Mouse (Mus musculus) heart, adult 2 months (tissue): ENCODE measurements around the gene Svs6. TPM values are rescaled to one million over a fixed set of nuclear protein-coding genes. Genes with fewer than 3 reads are reported as not detected.

Source experiments
- DNase-seq, 2 experiments: peaks; one replicate each; pipeline ENCODE4 v3.0.0; 2021
- H3K27ac ChIP-seq: fragments of 200-600 bp; 2 replicates; pipeline ENCODE4 v1.8.1; 2022
- H3K27me3 ChIP-seq: fragments of 200-500 bp; 2 replicates; pipeline ENCODE4 v1.6.1; 2012; ENCODE audit warnings: mild to moderate bottlenecking, low read length, inconsistent platforms, mixed read lengths; ENCODE audit not compliant: control insufficient read depth, insufficient read depth
- H3K36me3 ChIP-seq: fragments of 200-500 bp; 2 replicates; pipeline ENCODE4 v1.6.1; 2012; ENCODE audit warnings: low read length, inconsistent platforms; ENCODE audit not compliant: control insufficient read depth, insufficient read depth
- H3K4me1 ChIP-seq: fragments of 200-500 bp; 2 replicates; pipeline ENCODE4 v1.6.1; 2011; ENCODE audit warnings: low read length; ENCODE audit not compliant: control insufficient read depth, insufficient read depth
- H3K4me3 ChIP-seq: fragments of 200-600 bp; 2 replicates; pipeline ENCODE4 v1.8.1; 2022
- H3K79me2 ChIP-seq: fragments of 200-500 bp; replicated peaks from 2 replicates; pipeline ENCODE4 v1.6.1; 2012; ENCODE audit warnings: mild to moderate bottlenecking, inconsistent platforms, low read length, moderate library complexity, mixed read lengths; ENCODE audit not compliant: control insufficient read depth, insufficient read depth
- H3K9ac ChIP-seq: fragments of 200-500 bp; 2 replicates; pipeline ENCODE4 v1.6.1; 2012; ENCODE audit warnings: low read depth, mild to moderate bottlenecking, control low read depth, inconsistent platforms, low read length, mixed read lengths
- CTCF ChIP-seq: fragments of 200-600 bp; IDR thresholded peaks from 2 replicates; pipeline ENCODE4 v1.8.1; 2022; ENCODE audit warnings: antibody characterized with exemption, mild to moderate bottlenecking, moderate library complexity
- EP300 ChIP-seq: fragments of 200-500 bp; IDR thresholded peaks from 2 replicates; pipeline ENCODE4 v1.6.1; 2011; ENCODE audit warnings: low read depth, low read length, control low read depth; ENCODE audit not compliant: insufficient read depth
- POLR2A ChIP-seq: fragments of 200-500 bp; IDR thresholded peaks from 2 replicates; pipeline ENCODE4 v1.6.1; 2011; ENCODE audit warnings: mild to moderate bottlenecking, low read depth, low read length, control low read depth; ENCODE audit not compliant: insufficient read depth
- WGBS: fragments of 180-500 bp; shearing (Covaris S2); methylation state at CpG from one replicate; pipeline ENCODE4 v1.1.7; 2018; 5-methylcytosine and 5-hydroxymethylcytosine counted together
- intact Hi-C: fragments of 180-260 bp; cut with DNase I; formaldehyde crosslinking; loops from one replicate; pipeline ENCODE4 v1.15.1; 2025
- microRNA-seq, 2 experiments: library from miRNA; unstranded; fragments of <30 nt; microRNA quantifications; one replicate each; pipeline ENCODE4 v1.2.0; 2021
- polyA plus RNA-seq: library from polyadenylated mRNA; depleted of rRNA; stranded (reverse); fragments of >200 nt; gene quantifications from 2 replicates; pipeline ENCODE4 v1.2.3, GENCODE M21; 2012; rRNA removed
- total RNA-seq, 2 experiments: library from RNA; stranded (reverse); gene quantifications; 2 replicates each; pipeline ENCODE4 v1.2.3; 2021

Svs6 gene
- total and polyA plus RNA-seq, 3 experiments, result not detected

DNA sequence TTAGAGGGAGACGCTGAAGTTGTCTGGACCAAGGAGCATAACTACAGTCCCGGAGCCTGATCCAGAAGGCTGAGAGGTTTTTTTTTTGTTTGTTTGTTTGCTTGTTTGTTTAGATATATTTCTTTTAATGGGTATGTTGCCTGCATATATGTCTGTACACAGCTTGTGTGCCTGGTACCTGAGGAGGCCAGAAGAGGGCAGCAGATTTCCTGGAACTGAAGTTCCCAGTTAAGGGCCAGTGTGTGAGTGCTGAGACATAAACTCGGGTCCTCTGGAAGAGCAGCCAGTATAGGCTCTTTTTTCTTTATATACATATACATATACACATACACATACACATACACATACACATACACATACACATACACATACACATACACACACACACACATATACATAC is 41.8 kb downstream of the Svs6 start:
- DNase-seq, result no peak

DNA sequence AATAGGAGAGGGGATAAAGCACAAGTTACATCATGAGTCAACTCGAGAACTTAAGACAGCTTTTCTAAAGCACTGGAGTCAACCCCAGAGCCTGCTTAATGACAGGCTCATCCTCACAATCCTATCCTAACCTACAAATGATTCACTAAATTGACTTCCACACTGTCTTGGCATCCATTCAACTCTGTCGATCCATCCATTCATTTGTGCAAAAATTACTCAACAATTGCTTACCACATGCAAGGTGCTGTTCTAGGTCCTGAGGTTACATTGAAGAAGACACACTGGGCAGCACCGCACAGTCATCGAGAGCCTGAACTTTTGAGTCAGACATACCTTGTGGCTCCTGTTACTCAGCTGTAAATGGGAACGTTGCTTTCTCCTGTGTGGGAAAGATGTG is 42.5 kb downstream of the Svs6 start:
- intact Hi-C loops, result no loop called here
- 0 out of 2 replicates have a peak, but pooled peaks cover 3% of the 10 kb centered on the region for H3K27me3 ChIP-seq
- no peak overlapping the region for H3K9ac ChIP-seq
- no peaks in the 10 kb centered on the region for H3K36me3 ChIP-seq
- H3K4me3 ChIP-seq, result no peak overlapping the region
- no peak for DNase-seq
- no peak for TF ChIP-seq EP300
- no peak for TF ChIP-seq CTCF
- no peak for TF ChIP-seq POLR2A
- no peak overlapping the region for H3K27ac ChIP-seq
- no peaks in the 10 kb centered on the region for H3K79me2 ChIP-seq
- no peaks in the 10 kb centered on the region for H3K4me1 ChIP-seq
- 75% methylated on average over 5 of the region's 5 CpGs for WGBS

More for the DNA sequence above, 41.8 kb downstream of the Svs6 start:
- WGBS, result 85% methylated on average over 3 of the region's 3 CpGs
- Histone ChIP-seq H3K4me1 (no peaks in the 10 kb centered on the region), H3K79me2 (no peaks in the 10 kb centered on the region), H3K27me3 (0 out of 2 replicates have a peak, but pooled peaks cover 3% of the 10 kb centered on the region), H3K36me3 (no peaks in the 10 kb centered on the region), H3K27ac (no peak overlapping the region), H3K4me3 (no peak overlapping the region), H3K9ac (no peak overlapping the region)
- TF ChIP-seq EP300 (no peak), CTCF (peak; percentile 37)
- intact Hi-C loops, result no loop called here

DNA sequence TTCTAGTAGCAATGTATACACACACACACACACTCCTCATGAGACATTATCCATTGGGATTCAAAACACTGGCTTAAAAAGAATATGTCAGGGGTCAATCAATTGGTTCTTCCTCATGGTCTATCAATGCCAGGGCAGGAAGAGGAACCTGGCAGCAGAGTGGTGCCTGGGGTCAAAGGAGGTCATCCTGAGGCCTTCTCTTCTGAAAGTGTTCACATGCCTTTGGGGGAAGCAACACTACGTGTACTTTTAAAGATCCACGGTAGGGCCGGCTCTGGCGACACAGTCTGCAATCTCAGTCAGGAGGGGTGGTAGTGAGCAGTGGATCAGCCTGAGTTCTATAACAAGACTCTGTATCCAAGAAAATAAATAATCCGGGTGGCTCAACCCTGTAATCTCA is 43.1 kb downstream of the Svs6 start:
- H3K4me3 ChIP-seq, result no peak overlapping the region
- 0 out of 2 replicates have a peak, but pooled peaks cover 3% of the 10 kb centered on the region for H3K27me3 ChIP-seq
- intact Hi-C loops, result no loop called here
- no peak overlapping the region for H3K27ac ChIP-seq
- TF ChIP-seq CTCF (no peak), EP300 (no peak), POLR2A (no peak)
- H3K9ac ChIP-seq, result no peak overlapping the region
- WGBS, result 71% methylated on average over 5 of the region's 5 CpGs
- no peaks in the 10 kb centered on the region for H3K36me3 ChIP-seq
- no peaks in the 10 kb centered on the region for H3K79me2 ChIP-seq
- no peaks in the 10 kb centered on the region for H3K4me1 ChIP-seq
- no peak for DNase-seq

DNA sequence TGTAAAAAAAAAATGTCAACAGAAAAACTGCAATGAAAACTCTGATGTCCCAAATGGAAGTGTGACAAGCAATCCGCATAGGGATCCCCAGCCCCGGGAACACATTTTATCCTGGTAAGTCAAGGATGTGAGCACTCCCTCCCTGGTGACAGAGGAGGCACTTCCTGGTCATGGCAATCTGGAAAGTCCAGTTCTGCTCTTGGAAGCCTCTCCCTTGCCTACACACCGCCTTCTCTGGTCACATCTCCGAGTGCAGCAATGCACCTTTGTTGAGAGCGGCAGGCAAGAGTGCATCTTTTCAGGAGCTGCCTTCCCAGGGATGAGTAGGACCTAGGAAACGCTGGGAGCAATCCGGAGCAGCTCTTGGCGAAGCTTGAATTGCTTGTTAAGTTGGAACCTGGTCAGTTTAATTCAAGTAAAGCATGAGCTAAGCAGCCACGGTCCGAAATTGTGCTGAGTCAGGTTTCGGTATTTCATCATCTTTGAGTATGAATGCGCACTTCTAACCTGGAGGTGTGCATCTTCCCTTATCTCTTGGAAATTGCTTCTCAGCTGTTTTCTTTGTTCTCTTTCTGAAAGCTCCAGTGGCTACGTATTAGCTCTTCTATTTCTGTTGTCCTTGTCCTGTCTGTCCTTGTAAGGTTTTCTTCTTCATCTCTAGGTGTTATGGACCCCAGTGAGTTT is 44.6 kb downstream of the Svs6 start:
- 36% methylated on average over 13 of the region's 13 CpGs for WGBS
- no peaks in the 10 kb centered on the region for H3K79me2 ChIP-seq
- intact Hi-C loops, result no loop called here
- no peak overlapping the region for H3K9ac ChIP-seq
- DNase-seq, result no peak
- H3K36me3 ChIP-seq, result no peaks in the 10 kb centered on the region
- H3K27me3 ChIP-seq, result 0 out of 2 replicates have a peak, but pooled peaks cover 3% of the 10 kb centered on the region
- no peaks in the 10 kb centered on the region for H3K4me1 ChIP-seq
- no peak overlapping the region for H3K4me3 ChIP-seq
- TF ChIP-seq CTCF (no peak), POLR2A (no peak), EP300 (no peak)
- no peak overlapping the region for H3K27ac ChIP-seq

DNA sequence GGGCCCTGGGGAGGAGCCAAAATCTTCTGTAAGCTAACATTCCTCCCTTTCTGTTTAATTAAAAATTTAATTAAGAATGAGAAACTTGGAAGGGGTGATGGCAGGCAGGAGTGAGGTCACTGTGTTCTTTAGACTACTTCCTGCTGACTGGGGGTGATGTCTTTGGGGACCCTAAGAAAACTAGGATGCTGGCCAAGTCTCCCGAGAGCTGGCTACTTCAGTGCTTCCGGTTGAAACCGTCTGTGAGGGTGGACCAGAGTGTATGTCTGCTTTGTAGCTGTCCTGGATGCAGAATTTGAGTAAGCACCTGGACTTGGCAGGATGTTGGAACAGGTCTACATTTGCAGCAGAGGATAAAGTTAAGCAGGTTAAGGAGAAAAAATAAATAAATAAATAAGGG is 50.4 kb downstream of the Svs6 start:
- Histone ChIP-seq H3K36me3 (no peaks in the 10 kb centered on the region), H3K79me2 (no peaks in the 10 kb centered on the region), H3K4me1 (no peaks in the 10 kb centered on the region), H3K27ac (no peak overlapping the region), H3K4me3 (no peak overlapping the region), H3K9ac (no peak overlapping the region), H3K27me3 (0 out of 2 replicates have a peak, but pooled peaks cover 1% of the 10 kb centered on the region)
- TF ChIP-seq CTCF (no peak), POLR2A (no peak), EP300 (no peak)
- intact Hi-C loops, result no loop called here
- 21% methylated on average over 3 of the region's 3 CpGs for WGBS
- DNase-seq, result no peak

Small RNA genes lying within 50 kb of the gene (microRNA-seq; reads per million reads assigned to microRNA genes)
- 0 reads per million in 2 experiments for gene Mir7678

Other genes starting within 250 kb of the Svs6 start
- gene Stk4, start 246.4 kb upstream of the Svs6 start, total RNA-seq, result 10 to 100 TPM; 14.3 to 14.7 TPM
- 6.4 and 10.7 TPM in 2 replicates for gene Stk4, start 246.4 kb upstream of the Svs6 start, polyA plus RNA-seq
- 10 to 100 TPM; 18.5 to 22.9 TPM for gene Tomm34, start 245.6 kb upstream of the Svs6 start, total RNA-seq
- gene Tomm34, start 245.6 kb upstream of the Svs6 start, polyA plus RNA-seq, result 24.7 and 28.7 TPM in 2 replicates
- not detected for gene Kcns1, start 145.6 kb upstream of the Svs6 start, total RNA-seq
- gene Kcns1, start 145.6 kb upstream of the Svs6 start, polyA plus RNA-seq, result 0.12 and 0.18 TPM in 2 replicates
- not detected for gene Wfdc5, start 134.0 kb upstream of the Svs6 start, total RNA-seq
- not detected in 2 replicates for gene Wfdc5, start 134.0 kb upstream of the Svs6 start, polyA plus RNA-seq
- gene Wfdc12, start 126.1 kb upstream of the Svs6 start, total RNA-seq, result not detected
- not detected in 2 replicates for gene Wfdc12, start 126.1 kb upstream of the Svs6 start, polyA plus RNA-seq
- not detected for gene Wfdc15a, start 116.6 kb upstream of the Svs6 start, total RNA-seq
- gene Wfdc15a, start 116.6 kb upstream of the Svs6 start, polyA plus RNA-seq, result not detected in 2 replicates
- not detected for gene Wfdc15b, start 95.1 kb upstream of the Svs6 start, total RNA-seq
- not detected in 2 replicates for gene Wfdc15b, start 95.1 kb upstream of the Svs6 start, polyA plus RNA-seq
- gene Svs2, start 78.3 kb upstream of the Svs6 start, total RNA-seq, result not detected
- gene Svs2, start 78.3 kb upstream of the Svs6 start, polyA plus RNA-seq, result not detected in 2 replicates
- not detected for gene Svs3b, start 60.1 kb upstream of the Svs6 start, total RNA-seq
- gene Svs3b, start 60.1 kb upstream of the Svs6 start, polyA plus RNA-seq, result not detected in 2 replicates
- gene Svs4, start 38.3 kb upstream of the Svs6 start, total RNA-seq, result not detected
- not detected in 2 replicates for gene Svs4, start 38.3 kb upstream of the Svs6 start, polyA plus RNA-seq
- gene Svs3a, start 27.5 kb upstream of the Svs6 start, total RNA-seq, result not detected
- gene Svs3a, start 27.5 kb upstream of the Svs6 start, polyA plus RNA-seq, result not detected in 2 replicates
- gene Svs5, start 16.0 kb downstream of the Svs6 start, total RNA-seq, result not detected
- not detected in 2 replicates for gene Svs5, start 16.0 kb downstream of the Svs6 start, polyA plus RNA-seq
- gene Slpi, start 72.3 kb downstream of the Svs6 start, total RNA-seq, result 10 to 100 TPM; 10.9 to 26.4 TPM
- gene Slpi, start 72.3 kb downstream of the Svs6 start, polyA plus RNA-seq, result 3.1 and 8.3 TPM in 2 replicates
- not detected for gene Rbpjl, start 86.4 kb downstream of the Svs6 start, total RNA-seq
- gene Rbpjl, start 86.4 kb downstream of the Svs6 start, polyA plus RNA-seq, result 0.03 and 0.18 TPM in 2 replicates
- gene Matn4, start 88.4 kb downstream of the Svs6 start, total RNA-seq, result under 1 TPM; 0.26 to 0.43 TPM
- 0.70 and 0.82 TPM in 2 replicates for gene Matn4, start 88.4 kb downstream of the Svs6 start, polyA plus RNA-seq
- 10 to 100 TPM; 20.2 to 26.0 TPM for gene Sdc4, start 127.1 kb downstream of the Svs6 start, total RNA-seq
- 14.7 and 15.5 TPM in 2 replicates for gene Sdc4, start 127.1 kb downstream of the Svs6 start, polyA plus RNA-seq
- 10 to 100 TPM; 21.1 to 26.4 TPM for gene Sys1, start 140.2 kb downstream of the Svs6 start, total RNA-seq
- 52.0 and 55.0 TPM in 2 replicates for gene Sys1, start 140.2 kb downstream of the Svs6 start, polyA plus RNA-seq
- gene Gm20458, start 144.2 kb downstream of the Svs6 start, total RNA-seq, result 1 to 10 TPM; 8.0 to 9.2 TPM
- gene Gm20458, start 144.2 kb downstream of the Svs6 start, polyA plus RNA-seq, result 7.8 and 17.2 TPM in 2 replicates
- not detected for gene Trp53tg5, start 157.0 kb downstream of the Svs6 start, total RNA-seq
- gene Trp53tg5, start 157.0 kb downstream of the Svs6 start, polyA plus RNA-seq, result not detected in 2 replicates
- 10 to 100 TPM in 1 of 2 experiments, 1 to 10 TPM in 1; 8.0 to 10.3 TPM for gene Dbndd2, start 169.4 kb downstream of the Svs6 start, total RNA-seq
- gene Dbndd2, start 169.4 kb downstream of the Svs6 start, polyA plus RNA-seq, result 17.9 and 31.9 TPM in 2 replicates
- gene Pigt, start 180.8 kb downstream of the Svs6 start, total RNA-seq, result 10 to 100 TPM; 31.3 to 31.5 TPM
- gene Pigt, start 180.8 kb downstream of the Svs6 start, polyA plus RNA-seq, result 47.1 and 51.3 TPM in 2 replicates
- 1 to 10 TPM in 1 of 2 experiments, under 1 TPM in 1; 0.43 to 1.3 TPM for gene Wfdc2, start 245.7 kb downstream of the Svs6 start, total RNA-seq
- gene Wfdc2, start 245.7 kb downstream of the Svs6 start, polyA plus RNA-seq, result 0.50 and 78.4 TPM in 2 replicates